Mouse (Mus musculus): Measurements from ENCODE around the gene Prep.

GRCm38 (mm10) chr10:45204582-45204981 lies 137.6 kb downstream of the Prep start:
- TF ChIP-seq EP300 (optimal IDR thresholded peaks at IDR 0.05) (no peak), CTCF (IDR thresholded peaks at IDR 0.05; ENCODE audit: low read depth) (no peak)
